Mouse (Mus musculus): ENCODE data around the gene Flt3l. TPM values are rescaled to one million over a fixed set of nuclear protein-coding genes. Genes with fewer than 3 reads are reported as not detected.
A peak's percentile ranks its signal among the peaks of the same experiment; 100 is the strongest.

Gene Flt3l
- polyA plus RNA-seq, 1 experiment from 2014 or later, result 0.71 TPM

DNA sequence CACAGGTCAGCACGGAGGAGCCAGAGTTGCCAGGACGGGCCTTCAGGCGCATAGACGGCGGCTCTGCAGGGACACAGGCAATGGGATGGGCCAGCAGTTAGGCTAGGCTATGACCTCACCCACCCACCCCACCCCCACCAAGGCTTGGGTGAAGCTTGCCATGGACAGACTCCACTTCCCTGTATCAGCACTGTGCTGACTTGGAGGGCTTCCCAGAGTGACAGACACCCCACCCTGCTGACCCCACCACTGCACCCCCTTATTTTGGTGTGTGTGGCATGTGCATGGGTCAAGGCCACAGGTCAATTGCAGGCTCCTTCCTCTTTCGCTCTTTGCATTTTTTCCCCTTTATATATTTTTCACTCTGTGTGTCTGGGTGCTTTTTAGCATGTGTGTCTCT is 40.9 kb downstream of the Flt3l start:
- 64% methylated on average over 6 of the region's 6 CpGs for WGBS
- Histone ChIP-seq H3K9me3 (no peaks in the 10 kb centered on the region), H3K27ac (no peak overlapping the region), H3K27me3 (no peaks in the 10 kb centered on the region), H3K36me3 (no peaks in the 10 kb centered on the region), H3K9ac (replicated peaks) (no peak overlapping the region), H3K4me2 (no peak overlapping the region), H3K4me3 (replicated peaks) (no peak overlapping the region), H3K4me1 (replicated peaks) (peaks cover 31% of the 10 kb centered on the region)
- ATAC-seq (ENCODE audit: insufficient number of reproducible peaks, insufficient read depth, low FRiP score, low TSS enrichment, low read depth), result no peak

DNA sequence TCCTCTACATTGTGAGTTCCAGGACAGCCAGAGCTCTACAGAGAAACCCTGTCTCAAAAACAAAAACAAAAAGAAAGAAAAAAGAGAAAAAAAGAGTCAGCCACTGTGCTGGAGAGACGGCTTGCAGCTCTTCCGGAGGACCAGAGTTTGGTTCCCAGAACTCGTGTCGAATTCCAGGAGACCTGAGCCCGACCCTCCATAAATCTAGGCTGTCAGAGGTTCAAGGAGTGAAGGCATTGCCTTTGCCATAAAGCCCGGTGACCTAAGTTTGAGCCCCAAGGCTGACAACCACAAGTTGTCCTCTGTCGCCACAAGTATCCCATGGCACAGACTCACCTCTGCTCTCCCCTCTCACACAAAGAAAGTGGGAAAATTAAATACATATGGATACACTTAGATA is 42.1 kb downstream of the Flt3l start:
- Histone ChIP-seq H3K27me3 (no peaks in the 10 kb centered on the region), H3K36me3 (no peaks in the 10 kb centered on the region), H3K4me2 (0 out of 2 replicates have a peak overlapping the region, but pooled peaks have one; percentile 23), H3K9me3 (no peaks in the 10 kb centered on the region), H3K27ac (peak overlapping the region; percentile 91), H3K9ac (replicated peaks) (no peak overlapping the region), H3K4me1 (replicated peaks) (peaks cover 35% of the 10 kb centered on the region), H3K4me3 (replicated peaks) (no peak overlapping the region)
- 6% methylated on average over 7 of the region's 7 CpGs for WGBS
- ATAC-seq (ENCODE audit: insufficient number of reproducible peaks, insufficient read depth, low FRiP score, low TSS enrichment, low read depth), result no peak

DNA sequence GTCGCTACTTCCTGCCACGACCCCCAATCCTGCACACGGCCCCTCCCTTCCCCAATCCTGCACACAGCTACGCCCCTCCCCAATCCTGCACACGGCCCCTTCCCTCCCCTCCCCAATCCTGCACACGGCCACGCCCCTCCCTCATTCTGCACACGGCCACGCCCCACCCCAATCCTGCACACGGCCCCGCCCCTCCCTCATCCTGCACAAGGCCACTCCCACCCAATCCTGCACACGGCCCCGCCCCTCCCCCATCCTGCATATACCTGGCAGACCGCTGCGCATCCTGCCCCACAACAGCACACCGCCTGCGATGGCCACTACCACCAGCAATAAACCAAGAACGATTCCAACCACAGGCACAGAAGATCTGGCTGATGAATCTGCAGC is 42.7 kb downstream of the Flt3l start:
- H3K4me1 ChIP-seq (replicated peaks), result peaks cover 35% of the 10 kb centered on the region
- H3K36me3 ChIP-seq, result peaks cover 4% of the 10 kb centered on the region
- H3K27ac ChIP-seq, result peak overlapping the region; percentile 91
- H3K4me2 ChIP-seq, result peak overlapping the region; percentile 23; the same call in 1 of the 2 replicates
- H3K4me3 ChIP-seq (replicated peaks), result no peak overlapping the region
- WGBS, result 21% methylated on average over 17 of the region's 18 CpGs
- no peak for ATAC-seq (ENCODE audit: insufficient number of reproducible peaks, insufficient read depth, low FRiP score, low TSS enrichment, low read depth)
- no peaks in the 10 kb centered on the region for H3K9me3 ChIP-seq
- H3K27me3 ChIP-seq, result no peaks in the 10 kb centered on the region
- H3K9ac ChIP-seq (replicated peaks), result no peak overlapping the region

DNA sequence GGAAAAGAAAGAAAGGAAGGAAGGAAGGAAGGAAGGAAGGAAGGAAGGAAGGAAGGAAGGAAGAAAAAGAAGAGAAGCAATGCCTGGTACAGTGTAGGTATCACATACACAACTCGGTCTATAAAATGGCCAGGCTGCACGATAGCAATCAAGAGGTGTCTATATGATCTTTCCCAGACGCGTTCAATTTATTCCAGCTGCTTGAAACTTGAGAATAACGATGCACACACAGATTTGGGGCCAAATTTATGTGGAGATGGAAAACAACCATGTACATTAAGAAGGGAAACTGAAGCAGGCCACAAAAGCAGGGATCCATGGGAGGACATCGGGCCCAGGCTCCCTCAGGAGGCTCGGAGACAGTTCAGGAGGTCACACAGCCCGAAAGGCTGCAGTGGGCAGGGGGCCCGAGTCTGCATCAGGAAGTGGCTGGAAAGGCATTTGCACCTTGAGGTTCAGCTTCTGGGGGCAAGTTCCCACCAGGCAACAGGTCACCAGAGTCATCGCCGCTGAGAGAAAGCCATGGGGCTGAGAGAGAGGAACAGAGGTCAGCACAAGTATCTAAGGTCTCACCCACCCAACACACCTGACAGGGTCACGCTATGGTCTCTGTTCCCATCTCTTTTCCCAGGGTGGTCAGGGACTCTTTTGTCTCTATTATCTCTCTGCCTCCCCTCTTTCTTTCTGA is 43.3 kb downstream of the Flt3l start:
- H3K27me3 ChIP-seq, result no peaks in the 10 kb centered on the region
- peak overlapping the region; percentile 23; the same call in 1 of the 2 replicates for H3K4me2 ChIP-seq
- peak overlapping the region; percentile 91 for H3K27ac ChIP-seq
- peaks cover 10% of the 10 kb centered on the region for H3K36me3 ChIP-seq
- no peak overlapping the region for H3K4me3 ChIP-seq (replicated peaks)
- WGBS, result 22% methylated on average over 12 of the region's 12 CpGs
- H3K9me3 ChIP-seq, result no peaks in the 10 kb centered on the region
- H3K9ac ChIP-seq (replicated peaks), result no peak overlapping the region
- no peak for ATAC-seq (ENCODE audit: insufficient number of reproducible peaks, insufficient read depth, low FRiP score, low TSS enrichment, low read depth)
- peaks cover 35% of the 10 kb centered on the region for H3K4me1 ChIP-seq (replicated peaks)

- peaks cover 19% of the 10 kb centered on the region for H3K36me3 ChIP-seq
- H3K27ac ChIP-seq, result peak within 1 kb of the TSS; percentile 94
- H3K27me3 ChIP-seq, result no peaks in the 10 kb centered on the region
- under 1% methylated on average over 16 of the region's 16 CpGs for WGBS
- peak within 1 kb of the TSS; percentile 82 for H3K9ac ChIP-seq (replicated peaks)
- peak within 1 kb of the TSS; percentile 85 for H3K4me2 ChIP-seq
- H3K4me3 ChIP-seq (replicated peaks), result peak within 1 kb of the TSS; percentile 67
- no peaks in the 10 kb centered on the region for H3K9me3 ChIP-seq
- ATAC-seq (ENCODE audit: insufficient number of reproducible peaks, insufficient read depth, low FRiP score, low TSS enrichment, low read depth), result peak; percentile 83
- H3K4me1 ChIP-seq (replicated peaks), result peaks cover 35% of the 10 kb centered on the region
Observed at GRCm38 (mm10) chr7:45092048-45092447, 44.2 kb downstream of the Flt3l start, which contains the start of gene Rcn3. Gene Rcn3 (minus strand): TSS chr7:45092221.

DNA sequence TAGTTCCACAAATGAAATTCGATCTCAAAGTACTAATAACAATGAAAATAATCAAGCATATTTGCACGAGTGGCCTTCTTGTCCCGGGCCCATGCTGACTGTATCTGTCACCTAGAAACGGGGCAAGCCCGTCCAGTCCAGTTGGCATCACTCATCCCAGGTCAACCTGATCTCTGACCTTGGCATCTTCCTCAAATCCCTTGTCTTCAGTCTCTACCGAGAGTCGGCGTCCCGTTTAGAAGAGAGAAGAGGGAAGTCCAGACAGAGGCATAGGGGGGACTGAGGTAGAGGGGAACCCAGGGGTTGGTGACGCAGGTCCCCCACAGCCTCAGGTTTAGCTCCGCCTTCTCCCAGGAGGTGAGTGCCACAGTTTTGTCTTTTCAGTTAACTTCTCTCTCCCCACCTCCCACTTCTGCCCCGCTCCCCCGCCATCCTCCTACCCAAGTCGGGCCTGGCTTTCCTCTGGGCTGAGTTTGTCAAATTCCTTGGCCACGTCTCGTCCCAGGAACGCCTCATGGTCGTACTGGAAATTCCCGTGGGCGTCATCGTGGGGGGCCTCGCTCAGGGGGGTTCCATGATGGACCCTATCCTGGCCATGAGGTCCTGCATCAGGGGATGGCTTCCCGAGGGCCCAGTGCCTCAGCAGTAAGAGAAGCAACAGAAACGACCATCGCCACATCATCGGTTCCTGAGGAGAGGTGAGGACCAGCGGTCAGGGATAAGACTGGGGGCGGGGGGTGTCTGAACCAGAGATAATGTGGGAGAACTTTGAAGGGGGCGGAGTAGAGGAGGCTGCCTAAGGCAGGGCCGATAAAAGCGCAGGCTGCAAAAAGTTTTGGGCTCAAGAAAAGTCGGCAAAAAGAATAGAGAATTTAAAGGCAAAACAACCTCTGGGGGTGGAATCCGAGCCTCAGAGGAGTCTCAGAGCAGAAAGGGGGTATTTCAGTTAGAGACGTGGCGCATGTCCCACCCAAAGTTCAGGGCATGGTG is 44.9 kb downstream of the Flt3l start:
- Histone ChIP-seq H3K27me3 (no peaks in the 10 kb centered on the region), H3K36me3 (peaks cover 26% of the 10 kb centered on the region), H3K4me3 (replicated peaks) (peak overlapping the region; percentile 67), H3K9me3 (no peaks in the 10 kb centered on the region), H3K27ac (peak overlapping the region; percentile 94), H3K9ac (replicated peaks) (peak overlapping the region; percentile 82), H3K4me1 (replicated peaks) (peaks cover 35% of the 10 kb centered on the region), H3K4me2 (peak overlapping the region; percentile 85)
- peak; percentile 29; the same call in 1 of the 2 replicates for ATAC-seq (ENCODE audit: insufficient number of reproducible peaks, insufficient read depth, low FRiP score, low TSS enrichment, low read depth)
- 9% methylated on average over 35 of the region's 35 CpGs for WGBS

GRCm38 (mm10) chr7:45090251-45090977 is 45.8 kb downstream of the Flt3l start:
- Histone ChIP-seq H3K4me1 (replicated peaks) (peaks cover 35% of the 10 kb centered on the region), H3K27ac (no peak overlapping the region; the same call in 1 of the 2 replicates), H3K4me2 (peak overlapping the region; percentile 85), H3K9ac (replicated peaks) (peak overlapping the region; percentile 82; the same call in 1 of the 2 replicates), H3K9me3 (no peaks in the 10 kb centered on the region), H3K4me3 (replicated peaks) (peak overlapping the region; percentile 67), H3K27me3 (no peaks in the 10 kb centered on the region), H3K36me3 (peaks cover 35% of the 10 kb centered on the region)
- 81% methylated on average over 13 of the region's 13 CpGs for WGBS
- no peak for ATAC-seq (ENCODE audit: insufficient number of reproducible peaks, insufficient read depth, low FRiP score, low TSS enrichment, low read depth)

- H3K4me3 ChIP-seq (replicated peaks), result no peak overlapping the region
- H3K4me1 ChIP-seq (replicated peaks), result peaks cover 23% of the 10 kb centered on the region
- H3K36me3 ChIP-seq, result peaks cover 53% of the 10 kb centered on the region
- no peak for ATAC-seq (ENCODE audit: insufficient number of reproducible peaks, insufficient read depth, low FRiP score, low TSS enrichment, low read depth)
- 93% methylated on average over 17 of the region's 17 CpGs for WGBS
- H3K27ac ChIP-seq, result no peak overlapping the region
- no peak overlapping the region for H3K4me2 ChIP-seq
- H3K27me3 ChIP-seq, result no peaks in the 10 kb centered on the region
- H3K9me3 ChIP-seq, result no peaks in the 10 kb centered on the region
- H3K9ac ChIP-seq (replicated peaks), result no peak overlapping the region
Observed at GRCm38 (mm10) chr7:45088597-45088996, 47.6 kb downstream of the Flt3l start.

GRCm38 (mm10) chr7:45086084-45086483 is 50.1 kb downstream of the Flt3l start:
- no peak for ATAC-seq (ENCODE audit: insufficient number of reproducible peaks, insufficient read depth, low FRiP score, low TSS enrichment, low read depth)
- Histone ChIP-seq H3K36me3 (peaks cover 71% of the 10 kb centered on the region), H3K27me3 (no peaks in the 10 kb centered on the region), H3K4me3 (replicated peaks) (no peak overlapping the region), H3K9me3 (no peaks in the 10 kb centered on the region), H3K4me2 (no peak overlapping the region), H3K27ac (no peak overlapping the region), H3K4me1 (replicated peaks) (peaks cover 15% of the 10 kb centered on the region), H3K9ac (replicated peaks) (no peak overlapping the region)
- 81% methylated on average over 4 of the region's 4 CpGs for WGBS

GRCm38 (mm10) chr7:45083300-45083890 is 52.8 kb downstream of the Flt3l start:
- Histone ChIP-seq H3K27me3 (no peaks in the 10 kb centered on the region), H3K4me3 (replicated peaks) (no peak overlapping the region), H3K27ac (peak overlapping the region; percentile 72; the same call in 1 of the 2 replicates), H3K4me2 (no peak overlapping the region), H3K36me3 (peaks cover 67% of the 10 kb centered on the region), H3K4me1 (replicated peaks) (peaks cover 9% of the 10 kb centered on the region; the same call in 1 of the 2 replicates), H3K9me3 (no peaks in the 10 kb centered on the region), H3K9ac (replicated peaks) (no peak overlapping the region; the same call in 1 of the 2 replicates)
- ATAC-seq (ENCODE audit: insufficient number of reproducible peaks, insufficient read depth, low FRiP score, low TSS enrichment, low read depth), result no peak
- 88% methylated on average over 22 of the region's 22 CpGs for WGBS
